Mouse (Mus musculus): ENCODE data around the gene AI481877. TPM values are rescaled to one million over a fixed set of nuclear protein-coding genes. Genes with fewer than 3 reads are reported as not detected.

Gene AI481877
- total and polyA plus RNA-seq, 2 experiments from 2014 or later, result not detected

DNA sequence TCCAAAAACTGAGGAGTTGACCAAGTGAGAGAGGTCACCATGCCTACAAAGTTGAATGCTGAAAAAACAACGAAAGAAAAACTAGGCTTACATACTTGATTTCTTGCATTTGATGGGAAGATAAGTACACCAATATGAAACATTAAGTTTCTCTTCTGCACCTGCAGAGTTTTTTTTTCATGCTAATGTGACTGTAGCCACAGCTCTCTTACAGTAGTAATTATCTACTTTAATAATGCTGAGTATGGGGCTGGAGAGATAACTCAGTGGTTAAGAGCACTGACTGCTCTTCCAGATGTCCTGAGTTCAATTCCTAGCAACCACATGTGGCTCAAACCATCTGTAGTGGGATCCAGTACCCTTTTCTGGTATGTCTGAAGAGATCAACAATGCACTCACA, 13.7 kb downstream of the AI481877 start:
- no peak for DNase-seq
- no peak overlapping the region for H3K9ac ChIP-seq
- no peak for ATAC-seq
- no peak overlapping the region for H3K27ac ChIP-seq (ENCODE audit: low read depth, low read length)
- TF ChIP-seq CTCF (IDR thresholded peaks at IDR 0.05; ENCODE audit: low read depth), result no peak
- 77% methylated on average over 1 of the region's 1 CpGs for WGBS
- H3K27me3 ChIP-seq (ENCODE audit: insufficient read depth, low read length), result no peaks in the 10 kb centered on the region
- H3K4me2 ChIP-seq (ENCODE audit: low read depth), result no peak overlapping the region
- no peaks in the 10 kb centered on the region for H3K36me3 ChIP-seq (ENCODE audit: insufficient read depth)
- H3K4me3 ChIP-seq (ENCODE audit: low read depth, low read length), result no peak overlapping the region
- H3K9me3 ChIP-seq (ENCODE audit: low read length), result no peaks in the 10 kb centered on the region
- no peaks in the 10 kb centered on the region for H3K4me1 ChIP-seq (ENCODE audit: insufficient read depth)

DNA sequence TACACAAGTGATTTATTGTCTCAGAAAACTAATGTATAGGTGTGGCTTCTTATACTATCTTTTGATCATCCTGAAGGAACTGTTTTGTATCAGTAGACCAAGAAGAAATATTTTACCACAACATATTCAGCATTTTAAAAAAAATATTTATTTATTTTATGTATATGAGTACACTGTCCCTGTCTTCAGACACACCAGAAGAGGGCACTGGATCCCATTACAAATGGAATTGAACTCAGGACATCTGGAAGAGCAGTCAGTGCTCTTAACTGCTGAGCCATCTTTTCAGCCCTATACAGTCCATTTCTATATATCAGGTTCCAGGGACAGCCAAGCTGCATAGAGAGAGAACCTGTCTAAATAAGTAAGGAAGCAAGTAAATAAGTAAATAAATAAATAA, 15.2 kb downstream of the AI481877 start:
- no peaks in the 10 kb centered on the region for H3K27me3 ChIP-seq (ENCODE audit: insufficient read depth, low read length)
- TF ChIP-seq CTCF (IDR thresholded peaks at IDR 0.05; ENCODE audit: low read depth), result no peak
- no peak for ATAC-seq
- H3K36me3 ChIP-seq (ENCODE audit: insufficient read depth), result no peaks in the 10 kb centered on the region
- no peak overlapping the region for H3K4me2 ChIP-seq (ENCODE audit: low read depth)
- no peak overlapping the region for H3K9ac ChIP-seq
- no peak for DNase-seq
- H3K4me1 ChIP-seq (ENCODE audit: insufficient read depth), result no peaks in the 10 kb centered on the region
- H3K9me3 ChIP-seq (ENCODE audit: low read length), result no peaks in the 10 kb centered on the region
- H3K4me3 ChIP-seq (ENCODE audit: low read depth, low read length), result no peak overlapping the region
- no peak overlapping the region for H3K27ac ChIP-seq (ENCODE audit: low read depth, low read length)

DNA sequence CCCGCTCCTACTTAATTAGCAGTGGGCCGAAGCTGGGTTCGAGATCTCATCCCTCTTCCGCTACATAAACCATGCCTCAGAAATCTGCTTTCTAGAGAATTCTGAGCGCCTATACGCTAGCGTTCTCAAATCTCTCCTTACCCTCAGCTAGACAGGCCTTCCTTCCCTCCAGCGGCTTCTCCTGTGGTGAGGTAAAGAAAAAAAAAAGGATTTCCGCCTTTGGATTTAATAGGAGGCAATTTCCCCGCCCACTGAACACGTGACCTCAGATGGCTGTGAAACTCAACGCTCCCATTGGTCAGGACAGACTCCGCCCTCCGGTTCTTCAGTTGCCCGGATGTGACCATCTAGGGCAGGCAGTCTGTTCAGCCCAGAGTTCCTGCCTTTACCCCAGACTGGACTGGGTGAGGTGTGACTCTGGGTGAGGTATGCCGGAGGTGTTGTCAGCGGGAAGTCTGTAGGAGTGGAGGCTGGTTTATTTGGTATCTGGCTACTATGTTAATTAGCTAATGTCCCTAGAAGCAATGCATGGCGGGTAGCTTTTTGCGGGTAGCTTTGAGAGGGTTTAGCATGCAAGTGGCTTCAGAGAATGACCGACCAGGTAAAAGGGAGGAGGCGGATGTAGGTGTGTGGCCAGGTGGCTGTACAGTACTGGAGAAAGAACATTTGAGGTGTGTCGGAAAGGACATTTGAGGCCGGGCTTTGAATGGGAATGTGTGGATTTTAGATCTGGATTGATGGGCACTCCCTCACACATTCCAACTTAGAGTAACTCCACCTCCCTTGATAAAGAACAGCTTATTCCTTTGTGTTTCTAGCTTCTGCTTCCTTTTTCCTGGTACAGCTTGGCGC, 20.9 kb downstream of the AI481877 start:
- TF ChIP-seq CTCF (IDR thresholded peaks at IDR 0.05; ENCODE audit: low read depth), result no peak
- no peaks in the 10 kb centered on the region for H3K27me3 ChIP-seq (ENCODE audit: insufficient read depth, low read length)
- H3K4me2 ChIP-seq (ENCODE audit: low read depth), result no peak overlapping the region
- no peak overlapping the region for H3K9ac ChIP-seq
- no peak for DNase-seq
- no peaks in the 10 kb centered on the region for H3K9me3 ChIP-seq (ENCODE audit: low read length)
- no peak overlapping the region for H3K4me3 ChIP-seq (ENCODE audit: low read depth, low read length)
- no peaks in the 10 kb centered on the region for H3K4me1 ChIP-seq (ENCODE audit: insufficient read depth)
- H3K36me3 ChIP-seq (ENCODE audit: insufficient read depth), result no peaks in the 10 kb centered on the region
- no peak overlapping the region for H3K27ac ChIP-seq (ENCODE audit: low read depth, low read length)
- 95% methylated on average over 24 of the region's 24 CpGs for WGBS
- no peak for ATAC-seq

DNA sequence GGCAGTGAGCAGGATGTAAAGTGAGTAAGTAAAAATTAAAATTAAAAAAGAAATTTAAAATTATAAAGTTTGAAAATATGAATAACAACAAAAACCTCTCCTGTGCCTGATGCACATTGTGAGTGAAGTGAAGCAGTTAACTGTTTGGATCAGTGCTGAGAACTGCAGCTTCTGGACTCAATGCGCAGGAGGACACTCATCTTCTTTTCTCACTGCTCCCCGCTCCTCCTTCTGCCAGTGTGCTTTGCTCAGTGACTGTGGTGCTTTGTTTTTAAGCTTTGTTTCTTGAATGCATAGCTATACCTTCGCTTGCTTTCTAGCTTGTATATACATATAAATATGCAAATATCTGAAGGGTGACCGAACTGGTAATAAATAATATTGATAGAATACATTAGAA, 30.1 kb downstream of the AI481877 start:
- no peaks in the 10 kb centered on the region for H3K27me3 ChIP-seq (ENCODE audit: insufficient read depth, low read length)
- H3K27ac ChIP-seq (ENCODE audit: low read depth, low read length), result no peak overlapping the region

DNA sequence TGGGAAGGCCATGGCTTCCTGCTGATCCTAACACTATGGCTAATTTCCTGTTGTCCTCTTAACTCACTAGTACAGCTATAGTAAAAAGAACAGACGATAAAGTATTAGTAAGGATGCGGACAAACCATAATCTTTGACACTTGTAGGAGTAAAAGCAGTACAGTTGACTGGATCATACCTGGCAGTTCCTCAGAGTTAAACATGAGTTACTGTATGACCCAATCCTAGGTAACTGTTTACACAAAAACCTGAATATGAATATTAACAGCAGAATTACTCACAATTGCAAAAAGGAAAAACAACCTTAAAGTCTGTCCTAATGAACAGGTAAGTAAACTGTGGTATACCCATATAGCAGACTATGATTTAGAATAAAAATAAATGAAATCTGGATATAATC, 30.9 kb downstream of the AI481877 start:
- Histone ChIP-seq H3K9me3 (ENCODE audit: low read length) (no peaks in the 10 kb centered on the region), H3K4me3 (ENCODE audit: low read depth, low read length) (no peak overlapping the region), H3K27ac (ENCODE audit: low read depth, low read length) (no peak overlapping the region), H3K4me2 (ENCODE audit: low read depth) (no peak overlapping the region), H3K4me1 (ENCODE audit: insufficient read depth) (no peaks in the 10 kb centered on the region), H3K27me3 (ENCODE audit: insufficient read depth, low read length) (no peaks in the 10 kb centered on the region), H3K36me3 (ENCODE audit: insufficient read depth) (no peaks in the 10 kb centered on the region), H3K9ac (no peak overlapping the region)
- DNase-seq, result no peak
- 84% methylated on average over 2 of the region's 2 CpGs for WGBS
- ATAC-seq, result no peak
- no peak for TF ChIP-seq CTCF (IDR thresholded peaks at IDR 0.05; ENCODE audit: low read depth)

More for the DNA sequence above, 30.1 kb downstream of the AI481877 start:
- H3K9me3 ChIP-seq (ENCODE audit: low read length), result no peaks in the 10 kb centered on the region
- no peaks in the 10 kb centered on the region for H3K4me1 ChIP-seq (ENCODE audit: insufficient read depth)
- TF ChIP-seq CTCF (IDR thresholded peaks at IDR 0.05; ENCODE audit: low read depth), result no peak
- H3K36me3 ChIP-seq (ENCODE audit: insufficient read depth), result no peaks in the 10 kb centered on the region
- ATAC-seq, result no peak
- WGBS, result 82% methylated on average over 4 of the region's 4 CpGs
- no peak for DNase-seq
- no peak overlapping the region for H3K4me2 ChIP-seq (ENCODE audit: low read depth)
- H3K9ac ChIP-seq, result no peak overlapping the region
- no peak overlapping the region for H3K4me3 ChIP-seq (ENCODE audit: low read depth, low read length)

DNA sequence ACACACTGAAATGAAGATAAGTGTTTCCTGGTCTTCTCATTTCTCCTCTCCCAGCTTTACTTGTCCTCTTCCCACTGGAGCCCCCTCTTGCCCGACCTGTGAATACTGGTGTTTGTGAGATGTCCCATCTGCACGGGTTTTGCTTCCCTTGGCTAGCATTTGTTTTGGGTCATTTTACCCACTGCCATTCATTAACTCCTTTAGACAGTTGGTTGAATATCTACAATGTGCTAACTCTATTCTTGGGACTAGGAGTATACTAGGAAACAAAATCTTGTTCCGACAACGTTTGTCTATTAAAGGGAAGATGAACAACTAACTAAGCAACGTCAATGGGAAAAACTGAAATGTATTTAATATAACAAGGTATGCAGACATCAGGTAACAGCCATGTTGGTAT, 32.1 kb downstream of the AI481877 start:
- DNase-seq (no peak), ATAC-seq (no peak)
- Histone ChIP-seq H3K4me2 (ENCODE audit: low read depth) (no peak overlapping the region), H3K9me3 (ENCODE audit: low read length) (no peaks in the 10 kb centered on the region), H3K36me3 (ENCODE audit: insufficient read depth) (no peaks in the 10 kb centered on the region), H3K9ac (no peak overlapping the region), H3K27ac (ENCODE audit: low read depth, low read length) (no peak overlapping the region), H3K4me3 (ENCODE audit: low read depth, low read length) (no peak overlapping the region), H3K4me1 (ENCODE audit: insufficient read depth) (no peaks in the 10 kb centered on the region), H3K27me3 (ENCODE audit: insufficient read depth, low read length) (no peaks in the 10 kb centered on the region)
- 80% methylated on average over 5 of the region's 5 CpGs for WGBS
- no peak for TF ChIP-seq CTCF (IDR thresholded peaks at IDR 0.05; ENCODE audit: low read depth)

DNA sequence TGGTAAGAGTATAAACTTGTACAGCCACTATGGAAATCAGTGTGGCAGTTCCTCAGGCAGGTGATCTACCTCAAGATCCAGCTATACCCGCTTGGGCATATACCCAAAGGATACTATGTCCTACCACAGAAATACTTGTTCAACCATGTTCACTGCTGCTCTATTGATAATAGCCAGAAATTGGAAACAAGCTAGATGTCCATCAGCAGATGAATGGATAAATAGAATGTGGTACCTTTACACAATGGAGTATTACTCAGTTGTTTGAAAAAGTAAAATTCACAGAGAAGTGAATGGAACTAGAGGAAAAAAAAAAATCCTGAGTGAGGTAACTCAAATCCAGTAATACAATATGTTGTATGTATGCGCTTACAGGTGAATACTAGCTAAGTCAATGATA, 34.6 kb downstream of the AI481877 start:
- no peak overlapping the region for H3K9ac ChIP-seq
- H3K9me3 ChIP-seq (ENCODE audit: low read length), result no peaks in the 10 kb centered on the region
- no peak overlapping the region for H3K4me2 ChIP-seq (ENCODE audit: low read depth)
- H3K4me3 ChIP-seq (ENCODE audit: low read depth, low read length), result no peak overlapping the region
- WGBS, result 92% methylated on average over 2 of the region's 2 CpGs
- DNase-seq, result no peak
- H3K4me1 ChIP-seq (ENCODE audit: insufficient read depth), result no peaks in the 10 kb centered on the region
- no peak for TF ChIP-seq CTCF (IDR thresholded peaks at IDR 0.05; ENCODE audit: low read depth)
- no peak for ATAC-seq
- no peaks in the 10 kb centered on the region for H3K36me3 ChIP-seq (ENCODE audit: insufficient read depth)
- H3K27me3 ChIP-seq (ENCODE audit: insufficient read depth, low read length), result no peaks in the 10 kb centered on the region
- H3K27ac ChIP-seq (ENCODE audit: low read depth, low read length), result no peak overlapping the region
